Mouse (Mus musculus) adrenal gland (tissue): Measurements from ENCODE around the gene Fgfrl1.

Source experiments
- intact Hi-C: fragments of 180-260 bp; cut with DNase I; formaldehyde crosslinking; loops from one replicate; pipeline ENCODE4 v1.15.1; 2025

Gene Fgfrl1

DNA sequence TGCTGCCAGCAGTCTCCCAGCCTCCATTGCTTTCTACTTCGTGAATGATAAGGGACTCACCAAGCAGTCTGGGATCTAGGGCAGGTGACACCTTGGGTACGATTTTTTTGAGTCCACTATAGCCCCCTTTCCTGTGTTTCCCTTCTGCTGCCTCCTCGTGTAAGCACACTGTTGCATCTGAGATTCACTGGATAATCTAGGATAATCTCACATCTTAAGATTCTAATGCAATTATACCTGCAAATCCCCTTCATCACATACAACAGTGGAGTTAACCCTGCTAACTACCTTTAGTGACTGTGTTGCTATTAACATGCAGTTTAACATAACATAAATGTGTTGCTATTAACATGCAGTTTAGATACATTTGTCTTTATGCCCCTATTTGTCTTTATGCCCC is 27.1 kb upstream of the Fgfrl1 start:
- intact Hi-C loops = loop anchor here (5.0 kb wide), 1 partner anchor 233 kb away; the partner anchor contains the start of gene Atp5k

DNA sequence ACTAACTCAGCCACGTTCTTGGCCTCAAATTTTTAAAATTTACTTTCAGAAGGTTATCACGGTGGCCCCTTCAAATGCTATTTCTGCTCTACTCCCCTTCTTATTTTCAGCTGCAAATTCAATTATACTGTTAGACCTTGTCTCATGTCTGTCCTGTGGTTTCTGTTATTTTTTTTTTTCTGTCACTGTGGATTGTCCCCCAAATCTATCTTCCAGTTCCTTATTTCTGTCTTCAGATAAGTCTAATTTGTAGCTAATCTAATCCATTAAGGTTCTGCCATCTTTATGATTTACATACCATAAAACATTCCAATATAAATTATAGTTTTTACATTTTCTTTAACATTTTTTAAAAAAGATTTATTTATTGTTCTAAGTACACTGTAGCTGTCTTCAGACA is 24.8 kb upstream of the Fgfrl1 start:
- intact Hi-C loops = loop anchor here (5.0 kb wide), 1 partner anchor 235 kb away; the partner anchor contains the start of gene Atp5k

DNA sequence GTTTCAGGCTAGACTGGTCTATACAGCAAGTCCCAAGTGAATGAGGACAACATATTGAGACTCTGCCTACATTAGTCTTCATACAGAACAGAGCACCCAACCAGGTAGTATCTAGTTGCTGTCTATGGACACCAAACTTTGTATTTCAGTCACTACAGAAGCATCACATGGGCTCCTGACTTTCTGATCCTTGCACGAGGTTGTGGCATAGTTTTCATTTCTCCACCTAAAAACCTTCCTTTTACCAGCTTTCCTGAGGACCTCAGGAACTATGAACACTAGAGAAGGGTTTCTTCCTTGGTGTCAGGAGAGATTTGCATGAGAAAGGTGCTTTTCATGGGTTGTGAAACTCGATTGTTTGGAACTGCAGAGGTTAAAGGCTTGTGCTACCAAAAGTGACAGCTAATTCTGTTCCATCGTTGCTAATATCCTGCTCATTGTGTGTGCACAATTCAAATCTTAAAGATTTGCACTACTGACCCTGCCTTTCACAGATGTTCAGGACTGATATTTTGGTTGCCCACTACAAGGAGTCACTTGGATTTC is 23.7 kb upstream of the Fgfrl1 start:
- intact Hi-C loops = loop anchor here (5.0 kb wide), 1 partner anchor 236 kb away; the partner anchor contains the start of gene Atp5k

DNA sequence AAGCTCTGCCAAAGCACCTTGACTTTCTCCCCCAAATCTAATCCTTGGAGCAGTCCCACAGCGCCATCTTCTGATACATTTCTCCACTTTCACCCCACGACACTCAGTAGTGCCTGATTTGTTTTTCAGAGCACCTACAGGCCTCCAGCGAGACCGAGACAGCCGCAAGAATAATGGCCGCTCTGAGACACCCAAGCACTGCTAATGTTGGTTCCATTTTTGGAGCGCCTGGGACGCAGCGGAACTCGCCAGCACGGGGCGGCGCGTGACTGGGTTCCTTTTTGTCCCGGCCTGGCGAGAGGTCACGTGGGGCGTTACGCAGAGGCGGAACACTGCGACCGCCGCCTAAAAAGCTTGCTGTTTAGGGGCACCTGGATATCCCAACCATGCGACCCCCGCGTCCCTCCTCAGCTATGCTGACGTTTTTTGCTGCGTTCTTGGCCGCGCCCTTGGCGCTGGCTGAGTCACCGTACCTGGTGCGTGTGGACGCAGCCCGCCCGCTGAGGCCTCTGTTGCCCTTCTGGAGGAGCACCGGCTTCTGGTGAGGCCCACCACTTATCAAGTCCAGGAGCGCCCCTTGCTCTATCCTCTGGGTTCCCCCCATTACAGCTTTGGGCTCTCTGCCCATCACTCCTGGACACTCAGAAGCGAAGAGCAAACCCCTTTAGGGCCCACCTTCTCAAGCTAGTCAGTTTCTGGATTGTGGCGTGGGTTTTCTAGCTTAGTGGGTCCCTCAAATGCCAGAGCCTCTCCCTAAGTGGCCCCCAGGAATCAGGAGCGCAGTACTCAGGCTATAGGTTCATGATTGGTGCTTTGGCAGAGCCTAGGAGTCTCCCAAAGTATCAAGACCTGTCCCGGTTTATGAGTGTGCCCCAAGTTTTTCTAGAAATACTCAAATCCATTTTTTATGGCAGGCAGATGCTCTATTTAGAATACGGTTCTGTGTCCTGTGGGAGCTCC is 22.9 kb upstream of the Fgfrl1 start, which contains the start of gene Dgkq:
TSS of gene Dgkq (minus strand) at position 696 of the 960 bp plus-strand sequence.
- intact Hi-C loops = loop anchor here (5.0 kb wide), 1 partner anchor 237 kb away; the partner anchor contains the start of gene Atp5k

DNA sequence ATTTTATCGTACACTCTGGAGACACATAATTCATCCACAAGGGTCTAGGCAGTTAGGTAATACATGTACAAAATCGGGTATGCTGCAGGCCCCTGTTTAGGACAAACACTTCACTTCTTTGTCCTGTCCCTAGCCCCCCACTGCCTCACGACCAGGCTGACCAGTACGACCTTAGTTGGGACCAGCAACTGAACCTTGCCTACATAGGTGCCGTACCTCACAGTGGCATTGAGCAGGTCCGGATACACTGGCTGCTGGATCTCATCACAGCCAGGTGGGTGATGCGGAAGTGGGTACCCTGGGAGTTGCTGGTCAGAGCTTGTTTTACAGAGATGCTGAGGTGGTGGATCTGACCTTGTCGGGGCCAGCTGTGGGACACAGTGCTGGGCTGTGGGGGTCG is 22.2 kb upstream of the Fgfrl1 start:
- intact Hi-C loops = loop anchor here (5.0 kb wide), 1 partner anchor 238 kb away; the partner anchor contains the start of gene Atp5k

DNA sequence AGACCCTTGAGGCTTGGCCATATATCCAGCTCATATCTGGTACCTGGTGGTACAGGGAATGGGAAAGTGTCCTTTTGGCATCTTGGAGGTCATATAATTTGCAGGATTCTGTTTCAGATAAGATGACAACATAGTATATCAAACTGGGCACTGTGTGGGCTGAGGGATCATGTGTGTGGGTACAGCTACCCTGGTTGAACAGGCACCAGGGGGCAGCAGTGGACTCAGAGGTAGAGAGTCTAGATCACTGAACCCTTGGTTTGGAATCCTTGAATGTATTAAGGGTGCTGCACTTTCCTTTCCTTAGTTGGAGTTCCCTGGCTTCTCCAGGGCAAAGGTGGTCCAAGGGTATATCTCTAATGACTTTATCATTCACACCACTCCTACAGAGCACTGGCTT is 21.4 kb upstream of the Fgfrl1 start:
- intact Hi-C loops = no loop called here

DNA sequence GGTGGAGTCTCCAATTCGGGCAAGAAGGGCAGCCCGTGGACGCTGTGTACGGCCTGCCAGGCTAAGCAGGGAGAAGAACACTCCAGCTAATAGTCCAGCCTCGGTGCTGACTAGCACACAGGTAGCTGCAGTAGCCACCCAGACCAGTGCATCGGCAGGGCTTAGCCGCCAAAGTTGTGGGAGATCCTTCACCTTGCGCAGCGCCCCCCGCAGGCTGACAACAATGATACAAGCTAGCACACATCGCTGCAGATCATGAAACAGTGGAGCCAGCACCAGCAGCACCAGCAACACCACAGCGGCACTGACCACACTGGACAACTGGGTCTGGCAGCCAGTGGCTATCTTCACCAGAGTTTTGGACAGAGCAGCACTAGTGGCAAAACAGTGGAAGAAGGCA is 20.4 kb upstream of the Fgfrl1 start:
- intact Hi-C loops = no loop called here

DNA sequence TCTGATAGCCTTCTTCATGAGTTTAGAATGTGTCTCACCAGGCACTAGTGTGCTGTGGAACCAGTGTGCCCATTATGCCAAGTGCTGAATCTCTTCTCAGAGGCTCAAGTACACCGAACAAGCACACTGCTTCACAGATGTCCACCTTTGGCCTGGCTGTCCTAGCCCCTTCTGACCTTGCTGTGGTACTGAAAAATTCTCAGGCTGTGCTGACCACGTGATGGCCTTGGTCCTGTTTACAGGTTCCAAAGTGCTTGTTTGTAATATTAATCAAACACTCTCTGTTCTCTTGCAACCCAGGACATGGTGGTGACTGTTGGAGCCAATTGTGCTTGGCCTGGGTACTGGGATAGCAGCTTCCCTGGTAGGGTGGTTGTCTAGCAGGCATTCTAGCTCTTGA is 17.6 kb upstream of the Fgfrl1 start:
- intact Hi-C loops = loop anchor here (5.0 kb wide), 1 partner anchor 53 kb away; no protein-coding TSS in a partner anchor

DNA sequence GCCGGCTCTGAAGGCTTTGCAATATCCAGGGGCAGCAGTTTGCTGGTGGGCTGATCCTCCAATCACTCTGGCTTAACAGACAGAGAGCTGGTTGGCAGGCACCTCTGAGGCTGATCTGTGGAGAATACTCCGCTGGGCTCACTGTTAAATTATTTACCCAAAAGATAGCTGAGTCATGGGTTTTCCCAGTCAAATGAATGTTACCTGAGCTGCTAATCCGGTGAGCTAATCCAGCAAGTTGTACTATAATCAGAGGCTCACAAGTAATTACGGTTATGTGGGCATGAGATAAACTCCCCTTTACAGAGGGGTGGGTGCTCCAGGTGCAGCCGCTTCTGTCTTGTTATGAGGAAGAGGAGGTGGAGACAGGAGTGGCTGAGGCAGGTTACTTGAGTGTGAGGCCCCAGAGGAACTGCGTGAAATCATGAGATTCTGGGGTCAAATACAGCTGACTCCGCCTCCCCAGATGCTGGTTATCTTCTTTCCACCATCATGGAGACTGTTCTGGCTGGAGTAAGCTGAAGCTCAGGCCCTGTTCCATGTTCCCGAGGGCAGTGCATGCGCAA is 16.8 kb upstream of the Fgfrl1 start, which contains the start of gene Slc26a1:
TSS of gene Slc26a1 (minus strand) at position 319 of the 566 bp plus-strand sequence.
- intact Hi-C loops = loop anchor here (5.0 kb wide), 1 partner anchor 52 kb away; no protein-coding TSS in a partner anchor

DNA sequence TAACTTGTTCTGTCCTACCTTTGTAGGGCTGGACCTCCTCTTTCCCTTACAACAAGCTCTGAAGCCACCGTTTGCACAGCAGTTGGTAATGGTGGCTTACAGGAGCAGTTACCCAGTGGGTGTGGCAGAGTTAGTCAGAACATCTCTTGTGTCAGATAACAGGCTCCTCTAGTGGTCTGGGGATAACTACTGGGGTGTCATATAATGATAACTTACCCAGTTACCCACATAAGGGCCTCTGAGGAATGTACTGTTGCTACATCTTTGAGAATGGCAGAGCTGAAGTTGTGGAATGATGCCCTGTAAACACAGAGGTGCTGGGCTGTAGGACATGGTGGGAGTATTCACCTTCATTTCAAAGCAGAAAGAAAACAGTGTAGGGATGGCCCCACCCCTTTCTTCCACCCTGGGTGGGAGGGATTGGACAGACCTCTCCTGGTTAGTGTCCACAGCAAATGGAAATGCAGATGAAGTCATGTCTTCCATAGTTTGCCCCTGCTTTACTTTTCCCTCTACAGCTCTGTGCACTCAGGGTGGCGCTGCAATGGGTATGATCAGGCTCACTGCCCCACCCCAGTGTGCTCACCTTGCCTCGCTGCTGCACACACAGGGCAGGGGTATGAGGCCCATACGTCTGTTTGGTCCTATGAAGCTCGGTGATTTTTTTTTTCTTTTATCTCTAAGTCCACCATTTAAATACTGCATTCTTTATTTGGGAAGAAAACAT is 15.2 kb upstream of the Fgfrl1 start:
- intact Hi-C loops = loop anchor here (5.0 kb wide), 1 partner anchor 50 kb away; no protein-coding TSS in a partner anchor

DNA sequence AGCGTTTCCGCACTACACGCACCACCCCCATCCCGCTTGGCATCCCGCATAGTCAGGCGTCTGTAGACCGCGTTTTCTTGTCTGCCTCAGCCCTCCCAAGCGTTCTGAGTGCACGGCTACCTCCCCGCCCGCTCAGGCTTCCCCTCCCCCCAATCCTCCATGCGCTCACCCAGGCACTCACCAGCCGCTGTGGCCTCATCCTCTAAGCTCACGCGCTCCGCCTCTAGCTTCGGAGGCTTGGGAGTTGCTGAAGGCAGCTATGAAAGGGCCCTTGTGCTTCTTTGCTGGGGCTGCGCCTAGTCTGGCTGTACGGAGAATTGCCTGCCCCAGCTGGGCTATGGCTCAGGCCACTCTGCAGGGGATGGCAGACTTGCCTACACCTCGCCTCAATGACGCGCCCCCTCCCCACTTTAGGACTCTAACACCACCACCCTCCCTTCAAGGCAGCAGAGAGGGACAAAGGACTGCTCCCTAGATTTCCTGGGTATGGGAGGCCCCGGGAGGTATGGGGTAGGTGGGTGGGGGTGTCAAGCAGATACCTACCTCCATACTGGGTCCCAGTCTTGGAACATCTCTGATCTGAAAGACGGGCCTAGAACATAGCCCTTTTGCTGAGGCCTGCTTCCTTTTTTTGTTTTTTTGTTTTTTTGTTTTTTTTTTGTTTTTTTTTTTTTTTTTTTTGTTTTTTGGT is 14.4 kb upstream of the Fgfrl1 start:
- intact Hi-C loops = loop anchor here (5.0 kb wide), 1 partner anchor 50 kb away; no protein-coding TSS in a partner anchor

DNA sequence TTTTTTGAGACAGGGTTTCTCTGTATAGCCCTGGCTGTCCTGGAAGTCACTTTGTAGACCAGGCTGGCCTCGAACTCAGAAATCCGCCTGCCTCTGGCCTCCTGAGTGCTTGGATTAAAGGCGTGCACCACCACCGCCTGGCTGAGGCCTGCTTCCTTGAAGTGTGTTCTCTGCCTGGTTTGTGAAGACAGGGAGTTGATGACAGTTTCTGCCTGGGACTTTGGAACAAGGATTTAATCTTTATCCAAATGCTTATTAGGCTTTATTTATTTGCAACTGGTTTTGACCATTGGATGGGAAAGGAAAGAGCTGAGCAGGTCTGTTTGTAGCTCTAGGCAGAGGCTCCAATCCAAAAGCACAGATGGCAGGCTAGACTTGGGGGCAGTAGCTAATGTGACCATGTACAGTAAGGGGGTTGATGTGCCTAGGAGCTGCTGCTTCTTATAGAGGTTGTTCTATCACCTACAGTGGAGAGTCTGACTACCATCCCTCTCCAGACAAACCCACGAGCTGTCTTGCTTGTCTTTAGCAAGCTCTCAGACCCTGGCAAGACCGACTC is 13.8 kb upstream of the Fgfrl1 start:
- intact Hi-C loops = loop anchor here (5.0 kb wide), 1 partner anchor 49 kb away; no protein-coding TSS in a partner anchor

DNA sequence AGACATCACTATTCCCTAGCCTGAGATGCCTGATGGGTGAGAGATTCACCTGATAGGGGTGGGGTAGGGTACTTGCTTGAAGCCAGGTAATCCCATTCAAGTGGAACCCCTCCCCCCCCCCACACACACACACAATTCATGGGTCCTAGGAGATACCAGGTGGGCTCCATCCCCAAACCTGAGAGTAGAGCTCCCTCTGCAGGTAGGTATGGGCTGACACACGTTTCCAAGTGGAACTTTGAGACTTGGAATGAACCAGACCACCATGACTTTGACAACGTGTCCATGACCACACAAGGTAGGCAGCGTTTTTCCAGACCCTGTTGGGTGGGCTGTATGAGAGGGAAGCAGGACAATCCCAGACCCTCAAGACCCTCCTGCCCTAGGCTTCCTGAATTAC is 12.3 kb upstream of the Fgfrl1 start:
- intact Hi-C loops = loop anchor here (5.0 kb wide), 1 partner anchor 47 kb away; no protein-coding TSS in a partner anchor

DNA sequence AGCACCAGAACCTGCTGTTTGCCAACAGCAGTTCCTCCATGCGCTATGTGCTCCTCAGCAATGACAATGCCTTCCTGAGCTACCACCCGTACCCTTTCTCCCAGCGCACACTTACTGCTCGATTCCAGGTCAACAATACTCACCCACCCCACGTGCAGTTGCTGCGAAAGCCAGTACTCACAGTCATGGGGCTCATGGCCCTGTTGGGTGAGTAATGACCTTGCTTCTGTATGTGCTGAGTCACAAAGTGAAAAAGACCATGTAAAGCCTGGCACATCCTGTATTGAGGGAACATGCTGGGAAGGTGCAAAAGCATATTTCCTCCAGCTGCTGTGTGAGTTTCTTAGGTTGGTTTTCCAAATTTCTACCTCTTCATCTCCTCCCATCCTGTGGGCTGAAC is 11.3 kb upstream of the Fgfrl1 start:
- intact Hi-C loops = no loop called here

DNA sequence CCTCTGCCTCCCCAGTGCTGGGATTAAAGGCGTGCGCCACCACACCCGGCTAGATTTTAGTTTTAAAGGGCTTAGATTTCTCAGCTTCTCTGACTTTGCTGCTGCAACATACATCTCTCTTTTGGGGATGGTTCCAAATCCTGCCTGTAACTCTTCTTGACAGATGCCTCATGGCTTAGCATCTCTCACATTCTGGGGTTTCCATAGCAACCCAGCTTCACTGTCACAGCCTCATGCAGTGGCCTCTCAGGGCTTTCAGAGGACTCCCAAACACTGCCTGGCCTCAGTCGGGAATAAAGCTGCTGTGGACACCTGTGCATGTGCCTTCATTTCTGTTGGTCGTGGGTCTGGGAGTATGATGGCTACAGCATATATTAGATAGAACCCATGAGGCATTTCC is 3.1 kb upstream of the Fgfrl1 start:
- intact Hi-C loops = no loop called here

DNA sequence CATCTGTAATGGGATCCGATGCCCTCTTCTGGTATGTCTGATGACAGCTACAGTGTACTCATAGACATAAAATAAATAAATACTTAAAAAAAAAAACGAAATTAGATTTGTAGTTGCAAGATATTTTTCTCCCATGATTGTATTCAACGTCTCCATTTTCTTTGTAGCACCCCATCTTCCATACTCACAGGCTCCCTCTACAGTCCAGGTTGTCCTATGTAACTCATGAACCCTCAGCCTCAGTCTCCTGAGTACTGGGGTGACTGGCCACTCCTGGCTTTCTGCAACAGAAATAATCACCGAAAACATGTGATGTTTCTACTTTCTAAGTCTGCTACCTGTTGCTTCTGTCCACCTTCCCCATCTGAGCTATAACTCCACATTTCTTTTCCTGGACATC is 1.0 kb upstream of the Fgfrl1 start:
- intact Hi-C loops = no loop called here

DNA sequence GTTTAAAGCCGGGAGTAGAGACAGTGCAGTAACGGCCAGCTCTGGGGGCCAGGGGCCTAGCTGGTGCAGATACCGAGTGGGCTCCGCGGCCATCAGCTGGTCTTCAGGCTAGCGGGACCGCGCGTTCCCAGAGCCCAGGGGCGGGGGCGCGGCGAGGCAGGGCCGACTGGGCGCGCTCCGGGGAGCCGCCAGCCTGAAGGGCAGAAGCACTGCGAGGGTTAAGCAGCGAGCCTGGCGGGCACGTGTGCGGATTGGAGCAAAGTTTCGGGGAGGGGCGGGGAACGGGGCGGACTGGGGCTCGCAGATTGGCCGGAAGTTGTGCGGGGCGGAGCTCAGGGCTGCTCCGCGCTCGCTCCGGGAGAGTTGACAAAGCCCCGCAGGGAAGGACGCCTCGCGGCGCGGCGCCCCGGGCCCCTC is 1.7 kb downstream of the Fgfrl1 start:
- intact Hi-C loops = no loop called here

DNA sequence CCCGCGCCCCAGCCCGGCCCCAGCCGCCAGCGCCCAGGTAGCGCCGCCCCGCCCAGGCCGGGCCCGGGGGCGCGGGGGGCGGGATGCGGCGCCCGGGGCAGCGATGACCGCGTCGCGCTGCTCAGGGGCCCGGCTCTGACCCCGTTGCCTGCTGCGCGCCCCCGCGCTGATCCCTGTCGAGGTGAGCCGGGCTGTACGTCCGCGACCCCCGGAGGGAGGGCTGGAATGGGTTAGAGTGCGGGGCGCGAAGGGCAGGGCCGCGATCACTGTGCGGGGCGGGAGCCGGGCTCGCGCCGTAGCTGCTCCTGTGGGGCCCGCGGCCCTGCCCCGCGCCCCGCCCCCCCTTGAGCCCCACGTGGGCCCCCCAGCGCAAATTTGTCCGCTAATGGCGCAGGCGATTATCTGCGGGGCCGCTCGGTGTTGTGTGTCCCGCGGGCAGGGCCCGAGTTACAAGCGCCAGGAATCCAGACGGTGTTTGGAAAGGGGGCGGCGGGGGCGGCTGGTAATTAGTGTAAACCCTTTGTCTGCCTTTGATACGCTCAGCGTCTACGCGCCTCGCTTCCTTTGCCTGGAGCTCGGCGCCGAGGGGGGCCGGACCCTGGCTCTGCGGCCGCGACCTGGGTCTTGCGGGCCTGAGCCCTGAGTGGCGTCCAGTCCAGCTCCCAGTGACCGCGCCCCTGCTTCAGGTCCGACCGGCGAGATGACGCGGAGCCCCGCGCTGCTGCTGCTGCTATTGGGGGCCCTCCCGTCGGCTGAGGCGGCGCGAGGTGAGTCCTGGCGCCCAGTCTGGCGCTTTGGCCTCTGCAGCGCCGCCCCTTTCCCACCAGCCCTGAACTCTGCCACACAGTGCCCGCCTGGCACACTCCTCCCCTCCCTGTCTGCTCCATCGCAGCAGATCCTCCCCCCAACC is 2.4 kb downstream of the Fgfrl1 start:
- intact Hi-C loops = no loop called here

DNA sequence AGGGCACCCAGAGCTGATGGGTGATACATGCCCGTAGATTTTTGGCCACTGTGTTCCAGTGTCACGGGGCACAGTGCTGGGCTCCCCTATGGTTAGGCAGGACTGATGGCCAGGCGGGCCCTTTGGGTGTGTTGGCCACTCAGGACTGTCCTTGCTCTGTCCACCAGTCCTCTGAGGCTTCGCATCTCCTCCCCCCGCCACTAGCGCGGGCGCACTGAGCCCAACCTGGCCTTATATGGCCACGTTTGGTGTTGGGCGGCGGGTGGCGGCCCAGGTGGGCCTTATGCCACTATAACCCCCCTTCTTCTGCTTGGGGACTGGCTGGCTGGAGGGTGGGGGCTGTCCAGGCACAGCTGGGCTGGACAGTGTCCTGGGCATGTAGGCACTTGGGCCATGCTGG is 3.7 kb downstream of the Fgfrl1 start:
- intact Hi-C loops = no loop called here
